8 mouse cellular contexts compared by ENCODE assay signal in genomic region chr7:35395734-35396456, GRCm38 (mm10). TPM values are rescaled to one million over a fixed set of nuclear protein-coding genes. Genes with fewer than 3 reads are reported as not detected.
DNase-seq lines count a peak whose midpoint lies in the region; ATAC-seq and TF ChIP-seq lines count a peak whose summit lies in the region.

No protein-coding gene starts in this region.

- no peak overlapping the region for H3K27ac ChIP-seq in heart, embryonic 11.5 days (ENCODE audit: low read depth, low read length)
- no peak overlapping the region for H3K27ac ChIP-seq in olfactory bulb, adult 2 months (ENCODE audit: insufficient read depth, low read depth, low read length)

- H3K4me3 ChIP-seq in heart, embryonic 11.5 days (ENCODE audit: low read depth, low read length) = peak overlapping the region; percentile 63
- H3K4me3 ChIP-seq in olfactory bulb, adult 2 months (ENCODE audit: insufficient read depth, low read depth, low read length) = peak overlapping the region; percentile 65

- WGBS in heart, embryonic 11.5 days (ENCODE audit: insufficient replicate concordance) = 11% methylated on average over 17 of the region's 17 CpGs
- 12% methylated on average over 17 of the region's 17 CpGs for WGBS in olfactory bulb, adult 2 months

- ATAC-seq in heart, embryonic 11.5 days (replicated peaks; ENCODE audit: insufficient number of reproducible peaks, low FRiP score, low TSS enrichment) = 0 out of 2 replicates have a peak, but pooled peaks have one; percentile 20
- no peak; the same call in 1 of the 2 replicates for ATAC-seq in erythroid progenitor cell, adult 5-6 weeks (replicated peaks; ENCODE audit: low FRiP score, poor library complexity, severe bottlenecking)

- H3K4me1 ChIP-seq in heart, embryonic 11.5 days (ENCODE audit: control insufficient read depth, insufficient read depth, low read length) = peaks cover 12% of the 10 kb centered on the region
- H3K4me1 ChIP-seq in olfactory bulb, adult 2 months (ENCODE audit: control insufficient read depth, insufficient read depth, low read length) = peaks cover 9% of the 10 kb centered on the region

- H3K27me3 ChIP-seq in heart, embryonic 11.5 days (ENCODE audit: control insufficient read depth, insufficient read depth, low read length) = no peaks in the 10 kb centered on the region

- no peak for TF ChIP-seq CTCF in olfactory bulb, adult 2 months (IDR thresholded peaks at IDR 0.05; ENCODE audit: insufficient read depth, low read depth, low read length)

- no peak for TF ChIP-seq POLR2A in olfactory bulb, adult 2 months (IDR thresholded peaks at IDR 0.05; ENCODE audit: insufficient read depth, low read depth, low read length)

- peak; percentile 31 for DNase-seq in adrenal gland, adult 2 months
- DNase-seq in adrenal gland, postnatal 25 days = no peak
- DNase-seq in 416B (ENCODE audit: low read depth) = peak; percentile 75
- peak; percentile 55 for DNase-seq in cerebellum, adult 9-11 months
- peak; percentile 33 for DNase-seq in liver

- peak overlapping the region; percentile 72 for H3K4me2 ChIP-seq in heart, embryonic 11.5 days

- peak overlapping the region; percentile 66 for H3K9ac ChIP-seq in heart, embryonic 11.5 days (ENCODE audit: low read depth, low read length)

- no peaks in the 10 kb centered on the region for H3K9me3 ChIP-seq in heart, embryonic 11.5 days (replicated peaks; ENCODE audit: control insufficient read depth, low read length)

- peaks cover 10% of the 10 kb centered on the region for H3K36me3 ChIP-seq in heart, embryonic 11.5 days (ENCODE audit: control insufficient read depth, insufficient read depth, low read length)

RNA-seq across cellular contexts. Expression of gene Faap24, which starts 0.7 kb away (rescaled TPM):
- 1 to 10 TPM; 8.4 to 8.7 TPM for total RNA-seq in adrenal gland, adult 2 months (2021)
- polyA plus RNA-seq in adrenal gland, adult 2 months (2012; rRNA removed) = 3.4 and 4.3 TPM in 2 replicates
- total RNA-seq in adrenal gland, postnatal 25 days (2021) = 8.6 and 11.9 TPM in 2 replicates
- 15.2 and 16.2 TPM in 2 replicates for polyA plus RNA-seq in heart, embryonic 11.5 days (2014; fragmentation: Nextera tagmentation; extraction: Ambion mirVana)
- not detected in 2 replicates for polyA plus RNA-seq in olfactory bulb, adult 2 months (2012; ENCODE audit: insufficient read depth, insufficient read length, low replicate concordance, missing spikeins)
- 10.5 and 17.6 TPM in 2 replicates for total RNA-seq in erythroid progenitor cell, adult 5-6 weeks (2015; ENCODE audit: low replicate concordance)
- total RNA-seq in erythroid progenitor cell, adult 5-6 weeks (2017; ENCODE audit: low replicate concordance) = 14.1 and 16.3 TPM in 2 replicates

RNA-seq across cellular contexts. Expression of gene Cep89, which starts 0.9 kb away (rescaled TPM):
- total RNA-seq in adrenal gland, adult 2 months (2021) = 10 to 100 TPM; 11.6 to 19.8 TPM
- 15.4 and 16.1 TPM in 2 replicates for polyA plus RNA-seq in adrenal gland, adult 2 months (2012; rRNA removed)
- 20.0 and 27.3 TPM in 2 replicates for total RNA-seq in adrenal gland, postnatal 25 days (2021)
- 32.2 and 33.3 TPM in 2 replicates for polyA plus RNA-seq in heart, embryonic 11.5 days (2014; fragmentation: Nextera tagmentation; extraction: Ambion mirVana)
- polyA plus RNA-seq in olfactory bulb, adult 2 months (2012; ENCODE audit: insufficient read depth, insufficient read length, low replicate concordance, missing spikeins) = not detected in 2 replicates
- 39.0 and 47.2 TPM in 2 replicates for total RNA-seq in erythroid progenitor cell, adult 5-6 weeks (2015; ENCODE audit: low replicate concordance)
- total RNA-seq in erythroid progenitor cell, adult 5-6 weeks (2017; ENCODE audit: low replicate concordance) = 56.1 and 118 TPM in 2 replicates

RNA-seq across cellular contexts. Expression of gene Slc7a9, which starts 52.7 kb away (rescaled TPM):
- total RNA-seq in adrenal gland, adult 2 months (2021) = not detected
- 0.06 TPM in 1 of 2 replicates, not detected in the other for polyA plus RNA-seq in adrenal gland, adult 2 months (2012; rRNA removed)
- not detected in 2 replicates for total RNA-seq in adrenal gland, postnatal 25 days (2021)
- 0.66 and 1.7 TPM in 2 replicates for polyA plus RNA-seq in heart, embryonic 11.5 days (2014; fragmentation: Nextera tagmentation; extraction: Ambion mirVana)
- not detected in 2 replicates for polyA plus RNA-seq in olfactory bulb, adult 2 months (2012; ENCODE audit: insufficient read depth, insufficient read length, low replicate concordance, missing spikeins)
- not detected in 2 replicates for total RNA-seq in erythroid progenitor cell, adult 5-6 weeks (2015; ENCODE audit: low replicate concordance)
- total RNA-seq in erythroid progenitor cell, adult 5-6 weeks (2017; ENCODE audit: low replicate concordance) = not detected in 2 replicates
